Mouse (Mus musculus) erythroblast, embryonic 14.5 days (primary cell): ENCODE measurements around the gene Zfp61. TPM values are rescaled to one million over a fixed set of nuclear protein-coding genes. Genes with fewer than 3 reads are reported as not detected.
A peak's percentile ranks its signal among the peaks of the same experiment; 100 is the strongest.

Experiments used
- H3K27me3 ChIP-seq: 2 replicates; pipeline ENCODE4 v1.6.1; 2012; ENCODE audit warnings: inconsistent platforms; ENCODE audit not compliant: control insufficient read depth
- H3K36me3 ChIP-seq: 2 replicates; pipeline ENCODE4 v1.6.1; 2012; ENCODE audit warnings: mild to moderate bottlenecking, inconsistent platforms; ENCODE audit not compliant: control insufficient read depth
- H3K4me1 ChIP-seq: 2 replicates; pipeline ENCODE4 v1.6.1; 2012; ENCODE audit warnings: inconsistent platforms; ENCODE audit not compliant: control insufficient read depth
- H3K4me3 ChIP-seq: replicated peaks from 2 replicates; pipeline ENCODE3; 2012; ENCODE audit warnings: moderate library complexity, mild to moderate bottlenecking, inconsistent platforms
- H3K9me3 ChIP-seq: 2 replicates; pipeline ENCODE4 v1.6.1; 2012; ENCODE audit warnings: low read length, inconsistent platforms, mixed read lengths; ENCODE audit not compliant: control insufficient read depth
- GATA1 ChIP-seq: IDR thresholded peaks from 2 replicates; pipeline ENCODE4 v1.6.1; 2012; ENCODE audit warnings: low read length, inconsistent platforms, mixed read lengths
- TAL1 ChIP-seq: IDR thresholded peaks from 3 replicates; pipeline ENCODE4 v1.6.1; 2012; ENCODE audit warnings: low read length, inconsistent platforms, mixed read lengths
- polyA plus RNA-seq: library from polyadenylated mRNA; stranded (reverse); fragments of >175 nt; gene quantifications from 2 replicates; pipeline ENCODE4 v1.2.3, GENCODE M21; 2012

Zfp61 gene
- polyA plus RNA-seq, 1 experiment, result not detected

GRCm38 (mm10) chr7:24271191-24271590 is 29.8 kb downstream of the Zfp61 start:
- H3K4me1 ChIP-seq, result peaks cover 4% of the 10 kb centered on the region
- peaks cover 6% of the 10 kb centered on the region; the same call in 1 of the 2 replicates for H3K36me3 ChIP-seq
- no peak overlapping the region for H3K4me3 ChIP-seq
- TF ChIP-seq GATA1, result no peak
- no peak for TF ChIP-seq TAL1
- no peaks in the 10 kb centered on the region for H3K9me3 ChIP-seq
- H3K27me3 ChIP-seq, result no peaks in the 10 kb centered on the region

GRCm38 (mm10) chr7:24270288-24270672 is 30.8 kb downstream of the Zfp61 start, which contains the start of gene Zfp93:
Gene Zfp93 (plus strand): TSS chr7:24270420.
- TF ChIP-seq GATA1 (no peak), TAL1 (no peak)
- Histone ChIP-seq H3K36me3 (peaks cover 6% of the 10 kb centered on the region; the same call in 1 of the 2 replicates), H3K27me3 (no peaks in the 10 kb centered on the region), H3K9me3 (no peaks in the 10 kb centered on the region), H3K4me1 (peaks cover 4% of the 10 kb centered on the region), H3K4me3 (peak within 1 kb of the TSS; percentile 61)

GRCm38 (mm10) chr7:24269667-24270287 is 31.3 kb downstream of the Zfp61 start:
- H3K36me3 ChIP-seq, result peaks cover 3% of the 10 kb centered on the region; the same call in 1 of the 2 replicates
- no peak for TF ChIP-seq GATA1
- no peak for TF ChIP-seq TAL1
- no peaks in the 10 kb centered on the region for H3K27me3 ChIP-seq
- H3K4me3 ChIP-seq, result peak overlapping the region; percentile 61
- no peaks in the 10 kb centered on the region for H3K9me3 ChIP-seq
- peaks cover 4% of the 10 kb centered on the region for H3K4me1 ChIP-seq

- Histone ChIP-seq H3K36me3 (no peaks in the 10 kb centered on the region; the same call in 1 of the 2 replicates), H3K4me3 (no peak overlapping the region), H3K9me3 (no peaks in the 10 kb centered on the region), H3K4me1 (peaks cover 4% of the 10 kb centered on the region), H3K27me3 (no peaks in the 10 kb centered on the region)
- TF ChIP-seq GATA1 (no peak), TAL1 (no peak)
Observed at GRCm38 (mm10) chr7:24269256-24269655, 31.8 kb downstream of the Zfp61 start.

- TF ChIP-seq TAL1, result no peak
- no peak for TF ChIP-seq GATA1
- no peak overlapping the region for H3K4me3 ChIP-seq
- no peaks in the 10 kb centered on the region for H3K36me3 ChIP-seq
- peaks cover 4% of the 10 kb centered on the region for H3K4me1 ChIP-seq
- H3K27me3 ChIP-seq, result no peaks in the 10 kb centered on the region
- no peaks in the 10 kb centered on the region for H3K9me3 ChIP-seq
Observed at GRCm38 (mm10) chr7:24268176-24269155, 32.6 kb downstream of the Zfp61 start.

- TF ChIP-seq TAL1 (no peak), GATA1 (no peak)
- Histone ChIP-seq H3K27me3 (no peaks in the 10 kb centered on the region), H3K4me1 (no peaks in the 10 kb centered on the region), H3K4me3 (no peak overlapping the region), H3K9me3 (no peaks in the 10 kb centered on the region), H3K36me3 (no peaks in the 10 kb centered on the region)
Observed at GRCm38 (mm10) chr7:24260000-24260312, 41.1 kb downstream of the Zfp61 start.

- TF ChIP-seq TAL1 (no peak), GATA1 (no peak)
- peaks cover 5% of the 10 kb centered on the region for H3K4me1 ChIP-seq
- no peaks in the 10 kb centered on the region for H3K9me3 ChIP-seq
- H3K27me3 ChIP-seq, result no peaks in the 10 kb centered on the region
- no peak overlapping the region for H3K4me3 ChIP-seq
- no peaks in the 10 kb centered on the region for H3K36me3 ChIP-seq
Observed at GRCm38 (mm10) chr7:24259306-24259999, 41.6 kb downstream of the Zfp61 start.

- Histone ChIP-seq H3K4me3 (peak within 1 kb of the TSS; percentile 50), H3K4me1 (peaks cover 9% of the 10 kb centered on the region), H3K27me3 (no peaks in the 10 kb centered on the region), H3K9me3 (no peaks in the 10 kb centered on the region), H3K36me3 (no peaks in the 10 kb centered on the region)
- TF ChIP-seq TAL1, result no peak
- TF ChIP-seq GATA1, result no peak
Observed at GRCm38 (mm10) chr7:24254633-24255474, 46.2 kb downstream of the Zfp61 start, which contains the start of gene Zfp108. Gene Zfp108 (plus strand): TSS chr7:24254794.
